Mouse (Mus musculus): Measurements from ENCODE around the gene Ldb3.

Ldb3 gene

DNA sequence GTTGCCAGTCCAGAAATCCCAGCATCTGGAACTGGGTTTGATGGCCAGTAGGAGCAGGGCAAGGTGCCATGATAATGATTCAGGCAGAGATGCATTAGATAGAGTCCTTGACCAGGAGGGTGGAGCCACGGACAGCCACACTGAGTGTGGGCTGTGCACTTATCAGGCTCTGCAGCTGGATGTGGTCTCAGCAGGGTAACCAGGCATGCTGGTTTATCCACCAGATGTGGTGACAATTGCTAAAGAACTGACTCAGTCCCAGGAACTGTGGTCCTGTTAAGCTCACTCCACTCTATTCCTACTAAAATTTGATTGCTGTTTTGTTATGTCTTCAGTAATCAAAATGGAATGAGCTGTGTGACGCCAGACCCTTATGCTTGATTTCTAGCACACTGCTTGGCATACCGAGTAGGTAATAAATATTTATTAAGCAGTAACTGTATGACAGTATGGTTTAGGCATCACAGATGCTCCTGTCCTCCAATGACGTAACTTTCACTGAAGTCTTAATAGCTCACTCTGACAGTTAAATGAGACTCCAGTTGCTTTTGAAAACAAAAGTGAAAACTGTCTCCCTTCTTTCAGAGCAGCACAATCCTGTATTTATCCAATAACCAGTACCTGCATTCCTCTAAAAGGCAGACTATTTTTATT, 80.2 kb downstream of the Ldb3 start:
- DNase-seq (ENCODE audit: low read depth): no peak

DNA sequence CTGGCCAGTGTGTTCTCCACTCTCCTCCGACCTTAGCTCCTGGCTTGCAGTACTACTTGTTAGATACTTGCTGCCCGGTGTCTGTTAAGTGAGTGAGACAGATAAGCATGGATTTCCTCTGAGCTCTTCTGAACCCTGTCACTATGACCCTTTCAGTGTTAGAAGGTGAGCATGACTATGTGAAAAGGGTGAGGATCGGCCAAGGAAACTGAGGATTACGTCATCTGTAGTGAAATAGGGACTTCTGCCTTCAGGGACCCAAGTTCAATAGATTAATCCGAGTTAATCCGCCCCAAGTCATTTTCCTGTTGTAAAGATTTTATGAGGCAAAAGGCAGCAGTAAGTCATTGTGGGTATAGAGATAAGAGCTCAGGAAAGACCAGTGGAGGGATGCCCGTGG, 83.2 kb downstream of the Ldb3 start:
- no peak for DNase-seq (ENCODE audit: low read depth)

DNA sequence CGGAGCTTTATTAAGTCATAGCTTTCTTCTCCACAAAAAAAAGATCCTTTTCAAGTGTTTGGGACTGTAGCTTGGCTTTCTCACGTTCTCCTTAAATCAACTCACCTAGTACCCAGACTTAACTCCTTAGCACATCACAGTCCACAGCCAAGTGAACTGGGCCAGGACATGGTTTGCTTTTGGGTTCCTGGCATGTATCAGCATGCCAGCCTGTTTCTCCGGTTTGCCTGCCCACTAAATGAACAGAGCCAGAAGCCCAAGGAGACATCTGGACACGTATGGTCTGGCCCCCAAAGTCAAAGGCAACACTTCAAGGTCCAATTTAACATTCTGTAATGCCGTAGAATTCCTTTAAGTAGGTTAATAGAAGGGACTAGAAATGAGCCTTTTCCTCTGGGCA, 84.1 kb downstream of the Ldb3 start:
- DNase-seq (ENCODE audit: low read depth): no peak

DNA sequence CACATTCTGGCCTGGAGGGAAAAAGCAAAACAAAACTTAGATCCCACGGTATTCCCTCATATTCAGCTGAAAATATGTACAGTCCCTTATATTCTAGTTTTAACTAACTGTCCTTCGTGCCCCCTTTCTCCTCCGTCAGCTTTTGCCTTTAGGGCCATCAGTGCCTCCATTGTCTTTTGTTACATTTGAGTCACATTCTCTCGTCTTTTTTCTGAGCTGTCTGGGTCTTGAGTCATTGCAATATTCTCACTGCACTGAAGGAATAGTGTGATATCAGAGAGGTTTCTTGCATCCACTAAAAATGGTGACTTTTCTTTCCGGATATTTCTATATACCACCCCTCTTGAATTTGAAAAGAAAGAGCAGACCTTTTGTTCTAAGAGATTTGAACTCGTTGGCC, 84.7 kb downstream of the Ldb3 start:
- no peak for DNase-seq (ENCODE audit: low read depth)

DNA sequence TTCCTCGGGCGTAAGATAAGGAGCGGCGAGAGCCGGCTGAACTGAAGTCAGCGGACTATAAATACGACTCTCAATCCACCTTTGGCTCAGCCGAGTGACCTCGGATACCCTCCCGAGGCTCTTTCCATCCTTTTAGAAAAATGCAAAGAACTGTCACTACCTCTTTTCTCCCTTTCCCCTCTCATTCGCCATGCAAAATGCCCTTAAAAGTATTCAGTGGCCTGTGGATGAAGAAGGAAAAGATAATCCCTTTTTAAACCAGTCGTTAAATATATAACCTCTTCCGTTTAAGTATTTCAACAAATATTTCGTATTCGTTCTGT, 85.2 kb downstream of the Ldb3 start, which contains the start of gene Bmpr1a:
Gene Bmpr1a, minus strand, starts transcription at position 17 of the 323 bp plus-strand sequence.
- DNase-seq (ENCODE audit: low read depth): no peak

DNA sequence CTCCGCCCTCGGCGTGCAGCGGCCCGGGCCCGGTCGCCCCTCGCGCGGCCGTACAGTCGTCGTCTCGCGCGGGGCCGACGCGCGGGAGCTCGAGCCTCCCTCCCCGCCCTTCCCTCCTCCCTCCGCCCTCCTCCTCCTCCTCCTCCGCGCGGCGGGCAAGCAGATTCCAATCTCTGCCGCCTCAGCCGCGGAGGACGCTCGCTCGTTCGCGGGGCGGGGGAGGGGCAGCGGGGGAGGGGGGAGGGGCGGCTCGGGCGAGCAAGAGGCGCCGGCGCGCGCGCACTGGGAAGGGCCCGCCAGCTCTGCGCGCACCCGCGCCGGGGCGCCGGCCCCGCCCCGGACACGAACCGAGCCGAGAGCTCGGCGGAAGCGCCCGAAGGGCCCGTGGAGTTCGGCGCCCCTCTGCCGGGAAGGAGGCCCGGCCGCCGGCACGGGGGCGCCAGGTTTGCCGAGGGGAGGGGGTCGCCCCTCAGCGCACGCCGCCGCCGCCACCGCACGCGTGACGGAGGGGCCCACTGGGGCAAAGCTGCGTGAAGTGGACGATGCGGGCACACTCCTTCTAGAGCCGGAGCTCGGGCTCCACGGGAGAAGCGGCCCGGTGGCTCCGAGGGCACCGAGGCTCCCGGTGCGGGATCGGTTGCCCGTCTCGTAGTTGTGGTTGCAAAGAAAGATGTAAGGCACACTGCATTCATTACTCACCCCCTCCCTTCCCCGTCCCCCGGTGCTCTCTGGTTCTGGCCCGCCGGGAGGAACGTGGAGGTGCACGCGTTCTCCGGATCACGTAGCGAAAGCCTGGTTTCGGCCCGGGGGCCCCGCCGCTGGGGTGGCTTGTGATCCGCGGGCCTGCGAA, 85.8 kb downstream of the Ldb3 start:
- no peak for DNase-seq (ENCODE audit: low read depth)

DNA sequence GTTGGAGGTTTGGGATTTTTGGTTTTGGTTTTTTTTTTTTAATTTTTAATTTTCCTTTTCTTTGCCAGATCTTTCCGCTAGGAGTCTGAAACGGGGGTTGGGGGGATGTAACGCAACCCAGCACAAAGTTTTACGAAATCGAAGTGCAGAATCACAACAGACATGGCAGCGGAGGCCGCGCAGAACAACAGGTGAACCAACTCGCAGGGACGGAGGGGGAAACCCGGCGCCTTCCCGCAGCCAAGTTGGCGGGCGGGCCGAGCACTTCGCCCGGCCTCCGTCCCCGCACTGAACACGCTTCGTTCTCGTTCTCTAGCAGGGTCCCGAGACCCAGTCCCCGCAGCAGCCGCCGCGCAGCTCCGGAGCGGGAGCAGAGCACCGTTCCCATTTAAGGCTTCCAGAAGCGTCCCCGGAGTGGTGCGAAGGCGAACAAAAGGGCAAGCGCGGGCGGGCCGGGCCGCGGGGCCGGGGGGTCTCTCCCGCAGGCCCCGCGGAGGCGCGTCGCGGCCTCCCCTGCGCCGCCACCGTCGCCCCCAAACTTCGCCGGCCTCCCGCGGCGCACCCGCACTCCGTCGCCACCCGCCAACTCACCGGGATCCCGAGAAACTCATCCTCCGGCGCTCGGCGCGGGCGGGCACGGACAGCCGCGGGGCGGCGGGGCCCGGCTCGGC, 86.5 kb downstream of the Ldb3 start:
- no peak for DNase-seq (ENCODE audit: low read depth)

DNA sequence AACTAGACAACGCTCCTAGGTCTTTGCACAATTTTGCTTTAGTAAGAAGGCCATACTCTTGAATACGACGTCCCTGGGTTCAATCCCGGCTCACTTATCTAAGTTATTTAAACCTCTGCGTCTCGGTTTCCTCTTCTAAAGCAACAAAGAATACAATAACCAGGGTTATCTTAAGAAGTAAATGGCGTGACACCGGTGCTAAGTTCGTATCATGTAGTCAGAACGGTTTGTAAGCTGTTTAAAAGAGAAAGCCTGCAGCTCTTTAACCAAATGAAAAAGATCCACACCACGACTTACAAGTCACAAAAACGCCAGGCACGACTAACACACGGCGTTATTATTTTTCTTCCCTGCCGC, 87.1 kb downstream of the Ldb3 start:
- no peak for DNase-seq (ENCODE audit: low read depth)

DNA sequence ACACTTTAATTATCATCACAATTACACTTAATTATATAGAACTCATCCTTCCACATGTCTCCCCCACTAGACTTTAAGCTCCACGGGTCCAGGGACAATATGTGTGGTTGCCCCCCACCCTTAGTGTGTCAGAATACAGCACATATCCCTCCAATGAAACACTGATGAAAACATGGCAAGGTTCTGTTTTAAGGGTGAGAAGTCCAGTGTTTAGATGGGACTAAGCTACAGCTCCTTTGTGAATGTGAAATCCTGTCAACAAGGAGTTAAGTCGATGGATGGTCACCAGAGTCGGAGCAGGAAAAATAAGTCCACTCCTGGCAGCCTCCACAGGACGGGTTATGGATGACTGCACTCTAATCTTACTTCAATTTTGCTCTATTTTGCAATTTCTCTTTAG, 88.2 kb downstream of the Ldb3 start:
- no peak for DNase-seq (ENCODE audit: low read depth)

DNA sequence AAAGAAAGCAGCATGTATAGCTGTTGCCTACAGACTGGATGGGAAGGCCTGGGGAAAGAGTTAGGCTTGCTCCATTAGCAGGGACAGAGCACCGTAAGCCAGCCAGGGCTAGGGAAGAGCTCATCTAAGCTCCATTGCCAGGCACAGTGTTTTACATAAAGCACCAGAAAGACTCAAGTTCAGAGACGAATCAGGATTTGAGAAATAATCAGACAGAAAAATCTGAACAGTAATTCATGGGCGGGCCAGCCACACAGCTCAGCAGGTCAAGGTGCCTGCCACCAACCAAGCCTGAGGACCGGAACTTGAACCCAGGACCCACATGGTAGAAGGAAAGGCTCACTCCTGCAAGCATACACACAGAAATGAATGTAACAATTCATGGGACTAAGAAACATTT, 88.8 kb downstream of the Ldb3 start:
- no peak for DNase-seq (ENCODE audit: low read depth)

DNA sequence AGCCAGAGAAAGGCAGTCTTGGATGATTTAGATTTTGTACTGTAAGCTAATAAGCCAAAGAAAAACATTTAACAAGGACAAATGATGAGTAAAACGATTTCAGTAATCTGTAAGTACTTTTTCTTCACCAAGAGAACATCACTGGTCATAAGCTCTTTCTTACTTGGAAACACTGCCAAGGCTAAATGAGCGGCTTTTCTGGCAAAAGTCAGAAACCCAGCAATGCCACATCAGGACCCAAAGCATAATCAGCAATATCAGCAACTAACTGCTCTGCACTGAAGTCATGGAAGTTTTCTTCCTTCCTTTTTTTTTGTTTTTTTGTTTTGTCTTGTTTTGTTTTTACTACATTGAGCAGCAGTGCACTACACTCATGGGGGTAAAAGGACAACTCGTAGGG, 91.1 kb downstream of the Ldb3 start:
- no peak for DNase-seq (ENCODE audit: low read depth)

DNA sequence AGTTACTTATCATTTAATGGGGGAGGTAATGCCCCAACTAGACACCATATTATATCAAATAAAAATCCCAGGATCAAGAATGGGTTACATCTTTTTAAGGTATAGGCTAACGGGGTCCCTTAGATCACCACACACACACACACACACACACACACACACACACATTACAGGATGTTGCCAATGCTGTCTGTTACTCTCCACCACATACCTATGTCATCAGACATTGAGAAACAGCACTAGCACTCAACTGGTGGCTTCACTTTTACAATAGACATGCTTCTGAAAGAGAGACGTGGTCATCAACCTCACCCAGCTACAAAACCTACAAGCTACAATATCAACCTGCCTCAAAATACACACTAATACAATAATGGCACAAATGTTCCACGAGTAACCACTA, 94.8 kb downstream of the Ldb3 start:
- DNase-seq (ENCODE audit: low read depth): no peak

DNA sequence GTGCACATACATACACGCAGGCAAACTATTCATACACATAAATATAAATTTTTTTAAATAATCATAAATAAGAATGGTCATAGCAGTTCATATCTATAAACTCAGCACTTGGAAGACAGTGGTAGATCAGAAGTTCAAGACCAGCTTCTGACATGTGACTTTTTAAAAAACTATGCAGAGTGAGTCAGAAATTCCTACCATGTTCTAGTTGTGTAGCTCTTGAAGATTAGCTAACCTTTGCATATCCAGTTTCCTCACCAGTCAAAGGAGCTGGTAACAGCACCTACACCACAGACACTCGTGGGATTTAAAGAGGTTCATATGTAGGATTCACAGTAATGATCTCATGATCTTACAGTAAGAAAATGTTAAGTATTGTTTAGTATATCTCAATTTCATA, 95.8 kb downstream of the Ldb3 start:
- no peak for DNase-seq (ENCODE audit: low read depth)

DNA sequence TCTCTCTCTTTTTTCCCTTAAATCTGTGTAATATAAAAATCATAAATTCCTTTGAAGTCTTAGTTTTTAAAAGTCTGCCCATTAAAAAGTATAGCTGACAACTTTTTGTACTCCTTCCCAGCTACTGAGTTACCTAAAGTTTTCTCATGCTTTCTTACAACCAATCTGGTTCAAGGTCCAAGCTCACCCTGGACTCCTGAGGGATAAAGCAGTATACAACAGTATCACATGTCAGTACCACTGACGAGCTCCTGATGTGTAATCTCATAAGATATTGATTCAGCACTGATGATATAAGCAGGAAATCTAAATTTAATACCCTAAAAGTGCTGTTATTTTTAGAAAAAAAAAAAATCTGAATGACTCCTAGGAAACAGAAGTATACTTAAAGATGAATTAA, 97.5 kb downstream of the Ldb3 start:
- DNase-seq (ENCODE audit: low read depth): no peak

DNA sequence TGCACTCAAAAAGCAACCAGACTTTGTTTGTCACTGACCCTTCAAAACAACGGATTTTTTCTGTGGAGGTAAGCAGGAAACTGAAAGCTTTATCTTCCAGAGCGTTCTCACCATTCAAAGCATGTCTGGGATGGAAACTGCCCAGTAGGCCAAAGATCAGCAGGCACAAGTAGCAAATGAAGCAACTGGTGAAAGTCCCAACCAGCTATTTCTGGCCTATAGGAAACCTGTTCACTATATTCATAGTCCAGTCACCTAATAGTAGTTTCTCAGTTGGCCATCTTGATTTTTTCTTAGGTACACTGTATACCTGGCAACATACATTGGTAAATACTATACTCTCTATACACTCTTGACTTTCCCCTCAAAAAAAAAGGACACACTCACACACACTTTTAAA, 98.6 kb downstream of the Ldb3 start:
- DNase-seq (ENCODE audit: low read depth): no peak

DNA sequence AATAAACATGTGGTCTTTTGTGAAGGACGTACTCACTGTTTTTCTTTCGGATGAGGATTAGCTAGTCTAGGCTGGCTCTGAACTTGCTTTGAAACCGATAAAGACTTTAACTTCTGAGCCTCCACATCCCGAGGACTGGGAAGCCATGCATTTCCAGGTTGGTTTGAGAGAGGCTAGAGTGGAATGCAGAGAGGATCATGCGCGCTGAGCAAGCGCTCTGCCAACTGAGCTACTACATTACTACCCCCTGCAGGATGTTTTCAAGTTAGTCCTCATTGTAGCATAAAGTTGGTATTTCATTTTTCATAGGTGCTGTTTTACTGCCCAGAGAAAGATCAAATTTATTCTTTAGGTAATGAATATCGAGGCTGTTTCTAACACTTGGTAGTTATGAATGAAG, 102.3 kb downstream of the Ldb3 start:
- DNase-seq (ENCODE audit: low read depth): no peak

DNA sequence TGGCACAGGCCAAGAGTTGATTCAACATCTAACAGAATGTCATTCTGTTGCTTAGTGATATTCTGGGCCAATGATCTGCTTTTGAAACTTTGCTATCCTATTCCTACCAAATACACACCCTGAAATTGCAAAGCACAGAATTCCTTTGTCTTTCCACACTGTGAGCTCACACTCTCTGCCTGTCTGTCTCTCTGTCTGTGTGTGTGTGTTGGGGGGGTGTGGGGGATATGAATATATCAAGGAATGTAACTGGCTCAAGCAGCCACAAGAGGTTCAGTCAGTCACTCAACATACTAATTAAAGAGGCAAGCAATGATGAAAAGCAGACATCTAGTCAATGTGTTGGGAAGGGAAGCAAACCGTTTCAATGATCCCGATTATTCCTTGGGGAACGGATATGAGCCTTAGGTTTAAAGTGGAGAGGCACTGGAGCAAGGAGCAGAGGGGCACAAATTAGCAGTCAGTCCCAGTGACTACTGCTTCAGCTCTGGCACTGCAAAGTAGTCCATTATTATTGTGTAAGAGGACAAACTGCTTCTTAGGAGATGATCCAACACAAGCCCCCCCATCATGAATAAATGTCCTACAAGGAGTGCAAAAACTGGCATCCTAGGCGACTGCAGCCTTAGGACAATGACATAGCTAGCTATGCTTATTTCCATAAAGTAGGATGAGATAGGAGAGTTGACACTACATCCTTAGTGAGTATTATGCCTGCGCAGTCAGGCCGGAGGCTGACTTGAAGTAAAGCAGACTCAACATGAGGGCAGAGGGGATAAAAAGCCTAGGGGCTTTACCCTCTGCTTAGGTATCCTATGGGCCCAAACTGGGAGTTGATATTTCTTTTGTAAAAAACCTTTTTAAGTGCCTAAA, 104.8 kb downstream of the Ldb3 start:
- no peak for DNase-seq (ENCODE audit: low read depth)

Measured in c-Kit-positive CD71-positive TER-119-negative erythroid progenitor cells, embryonic 14.5 days (primary cell).